Mouse (Mus musculus) limb, embryonic 15.5 days (tissue): ENCODE results near the gene Stx8. TPM values are rescaled to one million over a fixed set of nuclear protein-coding genes. Genes with fewer than 3 reads are reported as not detected.

Experiments
- ATAC-seq: fragments of 200-750 bp; cut with Nextera tagmentation; 2 replicates; pipeline ENCODE4 v1.8.0; 2017; ENCODE audit warnings: low read depth, moderate TSS enrichment; ENCODE audit not compliant: insufficient number of reproducible peaks, low FRiP score, low TSS enrichment
- H3K27ac ChIP-seq: fragments of 300-500 bp; sonication (generic); 2 replicates; pipeline ENCODE4 v1.5.1; 2015; ENCODE audit warnings: moderate library complexity, mild to moderate bottlenecking, inconsistent platforms
- H3K27me3 ChIP-seq: fragments of 300-500 bp; sonication (generic); 2 replicates; pipeline ENCODE4 v1.6.1; 2015; ENCODE audit warnings: inconsistent platforms
- H3K36me3 ChIP-seq: fragments of 300-500 bp; sonication (generic); 2 replicates; pipeline ENCODE4 v1.6.1; 2015; ENCODE audit warnings: inconsistent platforms
- H3K4me1 ChIP-seq: fragments of 300-500 bp; sonication (generic); 2 replicates; pipeline ENCODE4 v1.6.1; 2015; ENCODE audit warnings: inconsistent platforms
- H3K4me2 ChIP-seq: fragments of 300-500 bp; sonication (generic); 2 replicates; pipeline ENCODE4 v1.6.1; 2015; ENCODE audit warnings: mild to moderate bottlenecking, inconsistent platforms
- H3K4me3 ChIP-seq: fragments of 300-500 bp; sonication (generic); 2 replicates; pipeline ENCODE4 v1.5.1; 2015; ENCODE audit warnings: mild to moderate bottlenecking, inconsistent platforms
- H3K9ac ChIP-seq: fragments of 300-500 bp; sonication (generic); 2 replicates; pipeline ENCODE4 v1.6.1; 2015; ENCODE audit warnings: inconsistent platforms
- H3K9me3 ChIP-seq: fragments of 300-500 bp; sonication (generic); 2 replicates; pipeline ENCODE4 v1.6.1; 2016; ENCODE audit warnings: inconsistent platforms
- WGBS: fragments of 180-500 bp; shearing (Covaris S2); methylation state at CpG from one replicate; pipeline ENCODE4 v1.1.7; 2015; 5-methylcytosine and 5-hydroxymethylcytosine counted together
- polyA plus RNA-seq: library from polyadenylated mRNA; unstranded; fragments of >200 nt; fragmentation: Nextera tagmentation; extraction: Ambion mirVana; gene quantifications from 2 replicates; pipeline ENCODE4 v1.2.1, GENCODE M21; 2015

Gene Stx8
- polyA plus RNA-seq, 1 experiment from 2014 or later, result 64.4 TPM

- 84% methylated on average over 7 of the region's 7 CpGs for WGBS
- H3K4me3 ChIP-seq, result no peak overlapping the region
- no peak overlapping the region for H3K4me2 ChIP-seq
- no peak overlapping the region for H3K9ac ChIP-seq
- peaks cover 32% of the 10 kb centered on the region for H3K4me1 ChIP-seq
- no peak for ATAC-seq
- no peaks in the 10 kb centered on the region for H3K27me3 ChIP-seq
- no peaks in the 10 kb centered on the region for H3K9me3 ChIP-seq
- no peaks in the 10 kb centered on the region for H3K36me3 ChIP-seq
- H3K27ac ChIP-seq, result no peak overlapping the region
Observed at GRCm38 (mm10) chr11:68222209-68222608, 256.2 kb downstream of the Stx8 start.

DNA sequence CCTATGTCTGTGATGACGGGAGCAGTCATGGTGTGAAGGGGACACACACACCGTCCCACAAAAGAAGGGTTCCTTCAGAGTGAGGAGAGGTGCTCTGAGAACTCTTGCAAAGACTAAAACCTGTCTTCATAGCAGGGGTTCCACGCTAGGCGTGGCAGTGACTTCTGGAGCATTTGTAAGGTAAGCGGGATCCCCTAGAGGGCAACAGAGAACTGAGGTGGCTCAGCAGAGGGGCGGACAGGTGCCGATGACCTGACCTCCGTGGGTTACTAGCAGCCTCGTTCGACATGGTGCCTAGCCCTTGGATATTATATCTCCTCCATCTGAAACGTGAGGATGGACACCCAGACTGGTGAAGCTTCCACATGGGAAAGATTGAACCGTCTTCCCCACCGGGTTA is 257.1 kb downstream of the Stx8 start:
- H3K27ac ChIP-seq, result no peak overlapping the region
- H3K4me2 ChIP-seq, result no peak overlapping the region
- no peaks in the 10 kb centered on the region for H3K36me3 ChIP-seq
- H3K4me1 ChIP-seq, result peaks cover 27% of the 10 kb centered on the region
- no peaks in the 10 kb centered on the region for H3K27me3 ChIP-seq
- H3K4me3 ChIP-seq, result no peak overlapping the region
- no peak for ATAC-seq
- WGBS, result 65% methylated on average over 13 of the region's 13 CpGs
- H3K9me3 ChIP-seq, result no peaks in the 10 kb centered on the region
- H3K9ac ChIP-seq, result no peak overlapping the region

DNA sequence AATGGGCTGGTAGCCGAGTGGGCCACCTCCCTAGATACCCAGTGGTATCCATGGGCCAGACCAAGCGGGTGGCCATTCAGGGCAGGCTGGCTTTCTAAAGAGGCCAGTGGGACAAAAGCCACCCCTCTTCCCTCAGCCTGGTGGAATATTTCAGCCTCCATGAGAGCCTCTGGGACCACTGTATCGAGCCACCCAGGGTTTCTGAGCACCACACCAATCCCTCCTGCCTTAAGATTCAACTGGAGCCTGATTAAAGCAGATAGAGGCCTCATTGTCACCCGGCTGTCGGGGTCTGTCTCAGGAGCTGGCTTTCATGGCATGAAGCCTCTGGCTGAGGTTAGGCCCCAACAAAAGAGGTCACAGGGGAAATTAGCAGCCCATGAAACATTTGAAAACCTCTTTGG is 260.7 kb downstream of the Stx8 start:
- H3K4me2 ChIP-seq, result no peak overlapping the region
- no peaks in the 10 kb centered on the region for H3K27me3 ChIP-seq
- H3K9me3 ChIP-seq, result no peaks in the 10 kb centered on the region
- H3K27ac ChIP-seq, result no peak overlapping the region
- ATAC-seq, result no peak
- H3K4me1 ChIP-seq, result peaks cover 18% of the 10 kb centered on the region
- no peaks in the 10 kb centered on the region for H3K36me3 ChIP-seq
- WGBS, result 72% methylated on average over 5 of the region's 5 CpGs
- H3K4me3 ChIP-seq, result no peak overlapping the region
- no peak overlapping the region for H3K9ac ChIP-seq

GRCm38 (mm10) chr11:68227837-68228236 is 261.8 kb downstream of the Stx8 start:
- H3K4me1 ChIP-seq, result peaks cover 18% of the 10 kb centered on the region
- no peak overlapping the region for H3K4me2 ChIP-seq
- H3K36me3 ChIP-seq, result no peaks in the 10 kb centered on the region
- no peak overlapping the region for H3K9ac ChIP-seq
- no peaks in the 10 kb centered on the region for H3K27me3 ChIP-seq
- H3K4me3 ChIP-seq, result no peak overlapping the region
- H3K27ac ChIP-seq, result no peak overlapping the region
- H3K9me3 ChIP-seq, result no peaks in the 10 kb centered on the region
- no peak for ATAC-seq
- 97% methylated on average over 6 of the region's 6 CpGs for WGBS

- ATAC-seq, result no peak
Observed at GRCm38 (mm10) chr11:68228941-68229665, 263.1 kb downstream of the Stx8 start.

DNA sequence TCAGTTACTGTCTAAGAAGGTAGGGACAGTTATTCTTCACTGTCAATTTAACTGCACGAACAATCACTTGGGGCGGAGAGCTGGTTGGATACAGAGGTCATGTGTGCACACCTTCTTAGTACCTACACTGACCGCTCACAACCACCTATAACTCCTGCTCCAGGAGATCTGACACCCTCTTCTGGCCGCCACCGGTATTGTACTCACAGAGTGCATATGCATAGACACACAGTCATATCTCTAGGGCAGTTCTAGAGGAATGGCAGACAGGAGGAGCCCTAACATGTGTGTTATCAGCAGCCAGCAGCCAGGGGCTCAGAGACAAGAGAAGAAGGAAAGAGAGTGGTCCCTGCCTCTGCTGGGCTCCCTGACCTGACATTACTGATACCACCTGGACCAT is 265.6 kb downstream of the Stx8 start:
- no peak for ATAC-seq
- H3K4me1 ChIP-seq, result peaks cover 16% of the 10 kb centered on the region
- no peaks in the 10 kb centered on the region for H3K27me3 ChIP-seq
- H3K4me2 ChIP-seq, result no peak overlapping the region
- WGBS, result 95% methylated on average over 5 of the region's 5 CpGs
- no peak overlapping the region for H3K27ac ChIP-seq
- no peak overlapping the region for H3K4me3 ChIP-seq
- no peaks in the 10 kb centered on the region for H3K9me3 ChIP-seq
- H3K9ac ChIP-seq, result no peak overlapping the region
- H3K36me3 ChIP-seq, result no peaks in the 10 kb centered on the region

More at GRCm38 (mm10) chr11:68228941-68229665, 263.1 kb downstream of the Stx8 start:
- H3K4me1 ChIP-seq, result peaks cover 18% of the 10 kb centered on the region
- H3K27me3 ChIP-seq, result no peaks in the 10 kb centered on the region
- 29% methylated on average over 18 of the region's 18 CpGs for WGBS
- no peak overlapping the region for H3K4me3 ChIP-seq
- H3K36me3 ChIP-seq, result no peaks in the 10 kb centered on the region
- peak overlapping the region; percentile 85 for H3K27ac ChIP-seq
- H3K4me2 ChIP-seq, result 0 out of 2 replicates have a peak overlapping the region, but pooled peaks have one; percentile 5
- no peaks in the 10 kb centered on the region for H3K9me3 ChIP-seq
- H3K9ac ChIP-seq, result no peak overlapping the region

GRCm38 (mm10) chr11:68233469-68233965 is 267.5 kb downstream of the Stx8 start:
- Histone ChIP-seq H3K27me3 (no peaks in the 10 kb centered on the region), H3K27ac (no peak overlapping the region), H3K4me1 (peaks cover 21% of the 10 kb centered on the region), H3K4me3 (no peak overlapping the region), H3K9me3 (no peaks in the 10 kb centered on the region), H3K36me3 (no peaks in the 10 kb centered on the region), H3K4me2 (no peak overlapping the region), H3K9ac (no peak overlapping the region)
- 84% methylated on average over 9 of the region's 9 CpGs for WGBS
- no peak for ATAC-seq

DNA sequence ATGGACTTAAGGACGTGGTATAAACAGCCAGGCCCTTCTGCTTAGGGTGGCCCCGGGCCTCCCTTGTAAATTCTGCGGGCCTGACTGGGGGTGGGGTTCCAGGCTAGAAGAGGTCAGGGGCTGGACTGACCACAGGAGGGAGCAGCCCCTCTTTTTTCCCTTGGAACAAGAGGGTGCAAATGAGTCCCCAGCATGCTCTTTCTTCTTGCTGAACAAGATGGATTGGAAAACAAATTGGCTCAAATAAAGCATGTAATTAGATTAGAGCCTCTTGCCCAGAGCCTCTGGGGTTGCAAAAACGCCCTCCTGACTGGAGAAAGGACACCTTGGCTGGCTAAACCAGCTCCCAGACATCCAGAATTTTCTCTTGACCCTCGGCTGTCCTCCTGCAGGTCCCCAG is 273.8 kb downstream of the Stx8 start:
- no peak for ATAC-seq
- Histone ChIP-seq H3K9me3 (no peaks in the 10 kb centered on the region), H3K4me1 (peaks cover 21% of the 10 kb centered on the region), H3K27me3 (no peaks in the 10 kb centered on the region), H3K4me2 (no peak overlapping the region), H3K4me3 (no peak overlapping the region), H3K36me3 (no peaks in the 10 kb centered on the region), H3K27ac (no peak overlapping the region), H3K9ac (no peak overlapping the region)
- WGBS, result 33% methylated on average over 5 of the region's 5 CpGs

DNA sequence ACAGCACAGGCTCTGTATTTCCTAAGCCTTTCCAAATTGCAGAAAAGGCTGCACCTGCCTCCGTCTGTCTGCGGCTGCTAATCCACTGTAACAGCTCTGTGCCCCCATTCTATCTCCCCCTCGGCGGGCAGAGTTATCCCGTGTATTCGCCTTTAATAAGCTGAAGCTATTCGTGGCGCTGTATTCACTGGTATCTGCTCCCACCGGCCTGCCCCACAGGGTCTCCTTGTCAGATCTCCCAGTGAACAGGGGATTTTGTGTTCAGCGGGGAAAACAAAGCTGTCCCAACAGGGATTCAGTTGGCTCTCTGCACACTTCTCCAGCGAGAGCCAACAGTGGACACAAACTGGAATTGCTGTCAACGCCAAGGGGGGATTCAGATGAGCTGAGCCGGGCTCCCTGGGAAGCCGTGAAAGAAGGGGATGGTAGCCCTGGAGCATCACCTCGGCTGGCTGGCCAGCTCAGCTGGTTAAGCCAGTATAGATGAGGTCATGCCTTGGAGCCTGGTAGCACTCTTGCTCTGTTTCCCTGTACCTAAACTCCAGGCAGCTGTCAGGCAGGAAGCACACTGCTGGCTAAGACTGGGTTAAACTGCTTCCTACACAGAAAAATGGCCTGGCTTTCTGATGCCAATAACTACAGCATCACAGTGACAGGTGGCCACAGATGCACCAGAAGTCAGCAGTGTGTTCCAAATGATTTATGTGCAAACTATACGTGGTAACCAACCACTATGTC is 278.4 kb downstream of the Stx8 start:
- H3K4me1 ChIP-seq, result peaks cover 5% of the 10 kb centered on the region
- ATAC-seq, result 0 out of 2 replicates have a peak, but pooled peaks have one; percentile 42
- 74% methylated on average over 16 of the region's 16 CpGs for WGBS
- no peaks in the 10 kb centered on the region for H3K27me3 ChIP-seq
- no peaks in the 10 kb centered on the region for H3K9me3 ChIP-seq
- no peak overlapping the region for H3K27ac ChIP-seq
- H3K9ac ChIP-seq, result no peak overlapping the region
- H3K36me3 ChIP-seq, result no peaks in the 10 kb centered on the region
- H3K4me2 ChIP-seq, result no peak overlapping the region
- no peak overlapping the region for H3K4me3 ChIP-seq

- ATAC-seq, result no peak
- no peaks in the 10 kb centered on the region; the same call in 1 of the 2 replicates for H3K4me1 ChIP-seq
- WGBS, result 79% methylated on average over 5 of the region's 5 CpGs
- no peaks in the 10 kb centered on the region for H3K9me3 ChIP-seq
- no peak overlapping the region for H3K9ac ChIP-seq
- H3K36me3 ChIP-seq, result no peaks in the 10 kb centered on the region
- H3K4me2 ChIP-seq, result no peak overlapping the region
- H3K4me3 ChIP-seq, result no peak overlapping the region
- no peaks in the 10 kb centered on the region for H3K27me3 ChIP-seq
- H3K27ac ChIP-seq, result no peak overlapping the region
Observed at GRCm38 (mm10) chr11:68244992-68245261, 278.9 kb downstream of the Stx8 start.

DNA sequence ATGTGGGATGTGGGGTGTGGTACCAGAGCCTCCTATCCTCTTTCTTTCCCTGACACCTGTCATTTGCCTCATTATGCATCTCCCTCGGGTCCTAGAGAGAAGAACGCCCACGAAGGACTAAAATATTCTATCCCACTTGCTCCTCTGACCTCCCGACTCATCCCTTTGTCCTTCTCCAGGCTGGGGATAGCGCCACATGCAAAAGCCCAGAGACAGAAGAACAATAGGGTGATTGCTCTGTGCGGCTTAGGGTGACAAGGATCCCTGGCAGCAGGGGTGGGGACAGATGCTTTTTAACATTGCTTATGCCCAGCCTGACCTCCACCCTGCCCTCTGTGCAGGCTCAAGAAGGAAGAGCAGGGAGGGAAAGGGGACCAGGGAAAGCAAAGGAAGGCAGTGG is 281.9 kb downstream of the Stx8 start:
- no peak overlapping the region for H3K27ac ChIP-seq
- no peak overlapping the region for H3K4me3 ChIP-seq
- no peaks in the 10 kb centered on the region for H3K9me3 ChIP-seq
- ATAC-seq, result no peak
- WGBS, result 58% methylated on average over 6 of the region's 6 CpGs
- H3K27me3 ChIP-seq, result no peaks in the 10 kb centered on the region
- H3K4me1 ChIP-seq, result no peaks in the 10 kb centered on the region
- H3K36me3 ChIP-seq, result no peaks in the 10 kb centered on the region
- no peak overlapping the region for H3K9ac ChIP-seq
- no peak overlapping the region for H3K4me2 ChIP-seq

- no peaks in the 10 kb centered on the region for H3K36me3 ChIP-seq
- H3K9ac ChIP-seq, result no peak overlapping the region
- no peaks in the 10 kb centered on the region for H3K9me3 ChIP-seq
- H3K4me3 ChIP-seq, result no peak overlapping the region
- ATAC-seq, result no peak
- WGBS, result 56% methylated on average over 6 of the region's 6 CpGs
- H3K27me3 ChIP-seq, result no peaks in the 10 kb centered on the region
- no peak overlapping the region for H3K4me2 ChIP-seq
- H3K27ac ChIP-seq, result peak overlapping the region; percentile 43; the same call in 1 of the 2 replicates
- H3K4me1 ChIP-seq, result no peaks in the 10 kb centered on the region
Observed at GRCm38 (mm10) chr11:68250106-68250505, 284.1 kb downstream of the Stx8 start.
